Mouse (Mus musculus) embryonic facial prominence, embryonic 15.5 days (tissue): ENCODE measurements around the gene Iqch. TPM values are rescaled to one million over a fixed set of nuclear protein-coding genes. Genes with fewer than 3 reads are reported as not detected.
A peak's percentile ranks its signal among the peaks of the same experiment; 100 is the strongest.

Experiments used
- ATAC-seq: fragments of 200-750 bp; cut with Nextera tagmentation; 2 replicates; pipeline ENCODE4 v1.8.0; 2017; ENCODE audit warnings: low read depth, moderate TSS enrichment; ENCODE audit not compliant: insufficient number of reproducible peaks, low FRiP score, low TSS enrichment
- H3K27ac ChIP-seq: fragments of 300-500 bp; sonication (generic); replicated peaks from 2 replicates; pipeline ENCODE4 v1.5.1; 2015; ENCODE audit warnings: mild to moderate bottlenecking, inconsistent platforms
- H3K27me3 ChIP-seq: fragments of 300-500 bp; sonication (generic); 2 replicates; pipeline ENCODE4 v1.6.1; 2015; ENCODE audit warnings: inconsistent platforms
- H3K36me3 ChIP-seq: fragments of 300-500 bp; sonication (generic); 2 replicates; pipeline ENCODE4 v1.6.1; 2015; ENCODE audit warnings: mild to moderate bottlenecking, inconsistent platforms
- H3K4me1 ChIP-seq: fragments of 300-500 bp; sonication (generic); 2 replicates; pipeline ENCODE4 v1.6.1; 2015; ENCODE audit warnings: inconsistent platforms
- H3K4me2 ChIP-seq: fragments of 300-500 bp; sonication (generic); replicated peaks from 2 replicates; pipeline ENCODE4 v1.6.1; 2015; ENCODE audit warnings: mild to moderate bottlenecking, inconsistent platforms
- H3K4me3 ChIP-seq: fragments of 300-500 bp; sonication (generic); replicated peaks from 2 replicates; pipeline ENCODE4 v1.5.1; 2015; ENCODE audit warnings: mild to moderate bottlenecking, inconsistent platforms
- H3K9ac ChIP-seq: fragments of 300-500 bp; sonication (generic); 2 replicates; pipeline ENCODE4 v1.6.1; 2015; ENCODE audit warnings: inconsistent platforms
- H3K9me3 ChIP-seq: fragments of 300-500 bp; sonication (generic); replicated peaks from 2 replicates; pipeline ENCODE4 v1.6.1; 2016; ENCODE audit warnings: inconsistent platforms
- WGBS: fragments of 180-500 bp; shearing (Covaris S2); methylation state at CpG from one replicate; pipeline ENCODE4 v1.1.7; 2015; 5-methylcytosine and 5-hydroxymethylcytosine counted together
- polyA plus RNA-seq: library from polyadenylated mRNA; unstranded; fragments of >200 nt; fragmentation: Nextera tagmentation; extraction: Ambion mirVana; gene quantifications from 2 replicates; pipeline ENCODE4 v1.2.1, GENCODE M21; 2015

Gene Iqch
- polyA plus RNA-seq, 1 experiment from 2014 or later = 0.60 TPM

GRCm38 (mm10) chr9:63492291-63492690 is 110.0 kb downstream of the Iqch start:
- Histone ChIP-seq H3K9ac (no peak overlapping the region), H3K4me1 (peaks cover 13% of the 10 kb centered on the region), H3K27me3 (peaks cover 9% of the 10 kb centered on the region; the same call in 1 of the 2 replicates), H3K4me2 (no peak overlapping the region), H3K27ac (no peak overlapping the region), H3K9me3 (no peaks in the 10 kb centered on the region), H3K36me3 (no peaks in the 10 kb centered on the region), H3K4me3 (no peak overlapping the region)
- ATAC-seq = no peak
- 24% methylated on average over 9 of the region's 9 CpGs for WGBS

DNA sequence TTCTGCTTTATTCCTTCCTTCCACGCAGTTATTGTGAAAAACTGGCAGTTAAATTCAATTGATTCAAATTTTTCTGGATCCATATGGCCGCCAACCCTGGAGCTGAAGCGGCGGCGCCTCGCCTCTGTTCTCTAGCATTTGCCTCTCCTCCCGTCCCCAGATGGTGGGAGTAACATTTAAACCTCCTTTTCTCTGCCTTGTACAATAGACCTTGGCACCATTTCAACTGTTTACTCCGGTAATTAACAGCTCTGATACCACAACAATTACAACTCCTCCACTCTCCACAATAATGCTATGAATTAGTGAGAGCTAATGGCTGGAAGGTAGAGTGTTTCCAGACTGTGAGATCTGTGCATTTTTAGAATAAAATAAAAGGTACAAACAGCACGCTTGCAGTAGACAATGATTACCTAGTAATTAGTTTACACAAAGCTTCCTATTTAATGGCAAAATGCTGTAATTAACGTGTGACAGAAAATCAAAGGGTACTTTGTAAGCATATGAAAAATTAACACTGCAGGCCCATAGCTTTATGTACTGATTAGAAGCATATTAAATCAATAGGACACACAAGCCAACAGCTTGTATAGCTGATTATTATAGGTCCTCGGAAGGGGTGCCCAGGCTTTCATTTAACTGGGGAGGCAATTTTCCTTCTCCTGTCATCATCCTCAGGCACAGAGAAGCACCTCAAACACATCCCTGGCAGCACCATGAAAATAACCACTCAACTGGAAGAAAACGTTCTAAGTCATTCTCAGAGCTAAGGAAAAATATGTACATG is 111.6 kb downstream of the Iqch start:
- Histone ChIP-seq H3K4me3 (no peak overlapping the region), H3K9me3 (no peaks in the 10 kb centered on the region), H3K27ac (no peak overlapping the region), H3K36me3 (no peaks in the 10 kb centered on the region), H3K27me3 (peaks cover 9% of the 10 kb centered on the region; the same call in 1 of the 2 replicates), H3K4me2 (no peak overlapping the region), H3K4me1 (peaks cover 13% of the 10 kb centered on the region), H3K9ac (no peak overlapping the region)
- ATAC-seq = no peak
- 52% methylated on average over 12 of the region's 12 CpGs for WGBS

DNA sequence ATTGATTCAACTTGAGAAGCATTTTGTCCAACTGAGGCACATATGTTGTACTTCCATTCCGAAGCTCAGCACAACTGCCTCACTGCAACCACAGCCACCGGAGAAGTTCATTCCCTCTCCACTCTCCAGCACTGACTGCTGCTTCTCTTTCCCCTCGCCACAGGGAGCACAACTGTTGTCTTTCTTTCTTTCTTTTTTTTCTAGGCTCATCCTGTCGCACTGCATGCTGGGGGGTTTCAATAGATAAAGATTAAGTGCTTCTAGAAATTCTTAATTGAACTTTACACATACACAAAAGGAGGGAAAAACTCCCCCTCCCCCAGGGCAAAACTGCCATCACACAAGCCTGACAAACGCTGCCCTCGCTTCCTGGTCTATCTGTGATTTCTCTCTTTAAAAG is 113.1 kb downstream of the Iqch start:
- Histone ChIP-seq H3K4me1 (peaks cover 13% of the 10 kb centered on the region), H3K4me3 (no peak overlapping the region), H3K4me2 (no peak overlapping the region), H3K9ac (no peak overlapping the region), H3K27ac (no peak overlapping the region), H3K36me3 (no peaks in the 10 kb centered on the region), H3K27me3 (peaks cover 9% of the 10 kb centered on the region; the same call in 1 of the 2 replicates), H3K9me3 (no peaks in the 10 kb centered on the region)
- WGBS = 59% methylated on average over 6 of the region's 6 CpGs
- no peak for ATAC-seq

- H3K27me3 ChIP-seq = no peaks in the 10 kb centered on the region
- peak overlapping the region; percentile 3; the same call in 1 of the 2 replicates for H3K27ac ChIP-seq
- no peaks in the 10 kb centered on the region for H3K36me3 ChIP-seq
- no peaks in the 10 kb centered on the region for H3K4me1 ChIP-seq
- no peak overlapping the region for H3K4me2 ChIP-seq
- H3K9ac ChIP-seq = no peak overlapping the region
- H3K4me3 ChIP-seq = no peak overlapping the region
- no peaks in the 10 kb centered on the region for H3K9me3 ChIP-seq
- ATAC-seq = 0 out of 2 replicates have a peak, but pooled peaks have one; percentile 39
- 62% methylated on average over 3 of the region's 3 CpGs for WGBS
Measured at GRCm38 (mm10) chr9:63465561-63465960, 136.7 kb downstream of the Iqch start.

DNA sequence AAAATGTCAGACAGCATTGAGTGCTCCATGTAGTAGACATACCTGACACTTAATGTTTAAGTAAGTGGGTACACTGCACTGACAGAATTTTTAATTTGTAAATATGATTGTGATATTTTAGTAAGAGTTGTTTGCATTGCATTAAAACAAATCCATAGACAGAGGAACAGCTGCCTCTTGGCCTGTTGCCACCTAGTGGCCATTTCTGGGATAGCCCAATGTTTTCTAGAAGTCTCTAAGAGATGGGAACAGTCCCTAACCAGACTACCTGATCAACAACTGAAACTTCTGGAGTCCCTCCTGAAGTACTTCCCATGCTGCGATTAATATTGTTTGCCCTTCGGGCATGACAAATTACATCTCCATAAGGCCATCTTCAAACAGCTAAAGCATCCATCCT is 140.0 kb downstream of the Iqch start:
- ATAC-seq = no peak
- no peak overlapping the region for H3K9ac ChIP-seq
- no peaks in the 10 kb centered on the region for H3K27me3 ChIP-seq
- H3K36me3 ChIP-seq = no peaks in the 10 kb centered on the region
- H3K9me3 ChIP-seq = no peaks in the 10 kb centered on the region
- 58% methylated on average over 2 of the region's 2 CpGs for WGBS
- H3K4me2 ChIP-seq = no peak overlapping the region
- H3K27ac ChIP-seq = no peak overlapping the region
- H3K4me1 ChIP-seq = no peaks in the 10 kb centered on the region
- H3K4me3 ChIP-seq = no peak overlapping the region

GRCm38 (mm10) chr9:63456401-63456800 is 145.9 kb downstream of the Iqch start:
- no peak for ATAC-seq
- Histone ChIP-seq H3K9ac (no peak overlapping the region), H3K4me1 (no peaks in the 10 kb centered on the region), H3K36me3 (no peaks in the 10 kb centered on the region), H3K9me3 (no peaks in the 10 kb centered on the region), H3K4me2 (no peak overlapping the region), H3K27ac (no peak overlapping the region), H3K4me3 (no peak overlapping the region), H3K27me3 (no peaks in the 10 kb centered on the region)

- Histone ChIP-seq H3K27me3 (no peaks in the 10 kb centered on the region), H3K4me3 (no peak overlapping the region), H3K27ac (no peak overlapping the region), H3K4me1 (no peaks in the 10 kb centered on the region), H3K4me2 (no peak overlapping the region), H3K36me3 (no peaks in the 10 kb centered on the region), H3K9me3 (no peaks in the 10 kb centered on the region), H3K9ac (no peak overlapping the region)
- 85% methylated on average over 5 of the region's 5 CpGs for WGBS
- ATAC-seq = no peak
Measured at GRCm38 (mm10) chr9:63454341-63454740, 148.0 kb downstream of the Iqch start.

- ATAC-seq = no peak
- Histone ChIP-seq H3K36me3 (no peaks in the 10 kb centered on the region), H3K4me2 (no peak overlapping the region), H3K4me1 (no peaks in the 10 kb centered on the region), H3K9me3 (no peaks in the 10 kb centered on the region), H3K9ac (no peak overlapping the region), H3K27ac (no peak overlapping the region), H3K27me3 (no peaks in the 10 kb centered on the region), H3K4me3 (no peak overlapping the region)
- 60% methylated on average over 4 of the region's 4 CpGs for WGBS
Measured at GRCm38 (mm10) chr9:63450531-63451030, 151.7 kb downstream of the Iqch start.

- Histone ChIP-seq H3K9ac (no peak overlapping the region), H3K4me1 (no peaks in the 10 kb centered on the region), H3K4me2 (no peak overlapping the region), H3K27me3 (no peaks in the 10 kb centered on the region), H3K4me3 (no peak overlapping the region), H3K9me3 (no peaks in the 10 kb centered on the region), H3K36me3 (no peaks in the 10 kb centered on the region), H3K27ac (no peak overlapping the region)
- ATAC-seq = peak; percentile 43; the same call in 1 of the 2 replicates
- 68% methylated on average over 6 of the region's 6 CpGs for WGBS
Measured at GRCm38 (mm10) chr9:63443695-63444094, 158.6 kb downstream of the Iqch start.

DNA sequence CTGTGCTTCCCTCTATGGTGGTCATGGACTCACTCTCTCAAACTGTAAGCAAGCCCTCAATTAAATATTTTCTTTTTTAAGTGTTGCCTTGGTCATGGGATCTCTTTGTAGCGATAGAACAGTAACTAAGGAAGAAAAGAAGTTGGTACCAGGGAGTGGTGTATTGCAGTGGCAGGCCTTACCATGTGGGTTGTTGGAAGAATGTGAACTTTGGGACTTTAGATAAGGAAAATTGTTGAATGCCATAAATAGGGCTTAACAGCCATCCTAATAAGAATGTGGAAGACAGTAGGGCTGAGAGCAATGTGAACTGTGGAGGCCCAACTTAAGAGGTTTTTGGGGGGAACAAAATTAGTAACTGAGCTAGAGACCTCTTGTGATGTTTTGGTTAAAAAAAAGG is 171.6 kb downstream of the Iqch start:
- Histone ChIP-seq H3K9me3 (no peaks in the 10 kb centered on the region), H3K4me1 (no peaks in the 10 kb centered on the region), H3K4me3 (no peak overlapping the region), H3K9ac (no peak overlapping the region), H3K36me3 (no peaks in the 10 kb centered on the region), H3K27ac (no peak overlapping the region), H3K27me3 (no peaks in the 10 kb centered on the region), H3K4me2 (no peak overlapping the region)
- no peak for ATAC-seq
- 80% methylated on average over 1 of the region's 1 CpGs for WGBS

- no peaks in the 10 kb centered on the region for H3K4me1 ChIP-seq
- no peak overlapping the region for H3K4me3 ChIP-seq
- no peak overlapping the region for H3K4me2 ChIP-seq
- no peaks in the 10 kb centered on the region for H3K36me3 ChIP-seq
- ATAC-seq = no peak
- no peak overlapping the region for H3K27ac ChIP-seq
- no peaks in the 10 kb centered on the region for H3K27me3 ChIP-seq
- no peak overlapping the region for H3K9ac ChIP-seq
- no peaks in the 10 kb centered on the region for H3K9me3 ChIP-seq
- 53% methylated on average over 9 of the region's 9 CpGs for WGBS
Measured at GRCm38 (mm10) chr9:63421096-63421736, 181.1 kb downstream of the Iqch start.
